Mouse (Mus musculus) kidney, embryonic 15.5 days (tissue): ENCODE data around the gene Dll1. TPM values are rescaled to one million over a fixed set of nuclear protein-coding genes. Genes with fewer than 3 reads are reported as not detected.

ENCODE experiments used
- ATAC-seq: fragments of 200-750 bp; cut with Nextera tagmentation; replicated peaks from 2 replicates; pipeline ENCODE4 v1.8.0; 2017; ENCODE audit warnings: moderate TSS enrichment; ENCODE audit not compliant: low FRiP score
- H3K27ac ChIP-seq: fragments of 300-500 bp; sonication (generic); 2 replicates; pipeline ENCODE4 v1.5.1; 2015; ENCODE audit warnings: mild to moderate bottlenecking, inconsistent platforms
- H3K27me3 ChIP-seq: fragments of 300-500 bp; sonication (generic); 2 replicates; pipeline ENCODE4 v1.6.1; 2015; ENCODE audit warnings: inconsistent platforms
- H3K36me3 ChIP-seq: fragments of 300-500 bp; sonication (generic); 2 replicates; pipeline ENCODE4 v1.6.1; 2015; ENCODE audit warnings: inconsistent platforms
- H3K4me1 ChIP-seq: fragments of 300-500 bp; sonication (generic); 2 replicates; pipeline ENCODE4 v1.6.1; 2015; ENCODE audit warnings: inconsistent platforms
- H3K4me2 ChIP-seq: fragments of 300-500 bp; sonication (generic); 2 replicates; pipeline ENCODE4 v1.6.1; 2015; ENCODE audit warnings: moderate library complexity, mild to moderate bottlenecking, inconsistent platforms
- H3K4me3 ChIP-seq: fragments of 300-500 bp; sonication (generic); replicated peaks from 2 replicates; pipeline ENCODE4 v1.5.1; 2015; ENCODE audit warnings: mild to moderate bottlenecking, inconsistent platforms
- H3K9ac ChIP-seq: fragments of 300-500 bp; sonication (generic); 2 replicates; pipeline ENCODE4 v1.6.1; 2015; ENCODE audit warnings: mild to moderate bottlenecking, inconsistent platforms
- H3K9me3 ChIP-seq: fragments of 300-500 bp; sonication (generic); replicated peaks from 2 replicates; pipeline ENCODE4 v1.6.1; 2016; ENCODE audit warnings: inconsistent platforms
- WGBS: fragments of 180-500 bp; shearing (Covaris S2); methylation state at CpG from one replicate; pipeline ENCODE4 v1.1.7; 2015; ENCODE audit warnings: mixed read lengths; 5-methylcytosine and 5-hydroxymethylcytosine counted together
- polyA plus RNA-seq: library from polyadenylated mRNA; unstranded; fragments of >200 nt; fragmentation: Nextera tagmentation; extraction: Ambion mirVana; gene quantifications from 2 replicates; pipeline ENCODE4 v1.2.1, GENCODE M21; 2015

Dll1 gene
- polyA plus RNA-seq, 1 experiment from 2014 or later = 30.9 TPM

DNA sequence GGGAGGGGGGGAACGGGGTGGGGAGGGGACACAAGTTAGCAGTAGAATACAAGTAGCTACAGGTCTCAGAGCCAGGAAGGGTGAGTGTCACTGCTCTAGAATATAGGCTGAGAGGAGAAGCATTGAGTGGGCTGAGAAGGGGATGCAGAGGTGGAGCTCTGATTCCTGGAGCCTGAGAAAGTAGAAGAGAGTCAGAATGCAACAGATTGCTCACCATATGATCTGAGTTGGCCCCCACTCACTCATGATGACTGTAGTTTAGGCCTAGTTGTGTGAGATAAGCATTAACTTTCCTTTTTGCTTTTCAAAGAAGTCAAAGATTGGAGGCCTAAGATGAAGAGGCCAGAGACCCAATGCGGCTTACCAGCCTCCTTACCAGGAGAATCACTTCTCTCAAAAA lies 22.7 kb downstream of the Dll1 start:
- no peaks in the 10 kb centered on the region for H3K27me3 ChIP-seq
- no peaks in the 10 kb centered on the region for H3K9me3 ChIP-seq
- no peak overlapping the region for H3K4me3 ChIP-seq
- no peak overlapping the region for H3K9ac ChIP-seq
- H3K27ac ChIP-seq = no peak overlapping the region
- 84% methylated on average over 2 of the region's 2 CpGs for WGBS
- H3K4me2 ChIP-seq = no peak overlapping the region
- no peak for ATAC-seq
- H3K4me1 ChIP-seq = peaks cover 8% of the 10 kb centered on the region
- H3K36me3 ChIP-seq = no peaks in the 10 kb centered on the region

DNA sequence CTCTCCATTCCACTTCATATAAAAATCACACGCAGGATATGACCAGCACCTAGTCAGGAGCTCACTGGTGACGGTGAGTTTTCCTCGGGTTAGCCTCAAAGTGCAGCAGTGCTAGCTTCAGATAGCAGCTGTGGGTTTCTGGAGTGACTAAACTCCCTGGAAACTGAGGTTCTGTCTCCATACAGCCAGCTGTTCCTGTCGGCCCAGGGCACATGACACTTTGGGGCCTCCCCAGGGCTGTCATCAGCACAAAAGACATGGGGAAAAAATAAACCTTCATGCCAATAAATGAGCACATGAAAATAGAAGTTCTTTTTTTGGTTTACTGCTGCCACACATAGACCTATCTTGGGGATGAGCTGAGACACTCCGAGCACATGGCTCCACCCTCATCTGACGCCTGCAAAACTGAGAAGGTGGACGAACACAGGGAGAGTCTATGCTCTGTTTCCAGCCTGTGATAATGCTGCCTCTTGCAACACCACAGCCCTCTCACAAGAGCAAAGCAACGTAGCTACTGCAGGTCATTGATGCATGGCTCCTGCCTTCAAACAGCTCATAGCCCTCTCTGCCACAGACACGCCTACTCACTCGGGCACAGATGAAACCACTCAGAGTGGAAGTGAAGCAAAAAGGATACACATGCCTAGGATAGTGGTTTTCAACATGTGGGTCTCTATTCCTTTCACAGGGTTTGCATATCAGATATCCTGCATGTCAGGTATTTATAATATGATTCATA lies 23.6 kb downstream of the Dll1 start:
- Histone ChIP-seq H3K36me3 (no peaks in the 10 kb centered on the region), H3K4me3 (no peak overlapping the region), H3K9ac (no peak overlapping the region), H3K27ac (no peak overlapping the region), H3K9me3 (no peaks in the 10 kb centered on the region), H3K4me2 (no peak overlapping the region), H3K4me1 (peaks cover 8% of the 10 kb centered on the region), H3K27me3 (no peaks in the 10 kb centered on the region)
- WGBS = 47% methylated on average over 10 of the region's 10 CpGs
- peak; percentile 79; the same call in 1 of the 2 replicates for ATAC-seq

DNA sequence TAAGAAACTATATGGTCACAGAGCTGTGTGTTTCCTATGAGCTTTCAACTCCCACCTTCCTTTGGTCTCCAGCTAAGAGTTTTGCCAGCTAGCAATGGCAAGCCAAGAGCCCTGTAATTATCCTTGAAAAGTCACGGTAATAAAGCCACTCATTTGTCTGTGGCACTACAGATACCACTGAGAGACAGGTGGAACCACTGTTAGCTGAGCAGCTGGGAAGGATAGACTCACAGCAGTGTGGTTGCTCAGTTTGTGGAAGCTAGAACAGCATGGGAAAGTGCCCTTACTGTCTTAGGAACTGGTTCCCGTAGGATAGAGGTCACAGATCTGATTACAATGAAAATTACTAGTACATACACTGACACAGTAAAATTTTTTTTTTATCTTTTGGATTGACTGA lies 26.5 kb downstream of the Dll1 start:
- H3K9ac ChIP-seq = no peak overlapping the region
- no peak overlapping the region for H3K27ac ChIP-seq
- ATAC-seq = no peak
- no peaks in the 10 kb centered on the region for H3K27me3 ChIP-seq
- no peaks in the 10 kb centered on the region for H3K9me3 ChIP-seq
- H3K4me2 ChIP-seq = no peak overlapping the region
- H3K4me3 ChIP-seq = no peak overlapping the region
- H3K4me1 ChIP-seq = peaks cover 8% of the 10 kb centered on the region
- no peaks in the 10 kb centered on the region for H3K36me3 ChIP-seq
- 66% methylated on average over 2 of the region's 2 CpGs for WGBS

DNA sequence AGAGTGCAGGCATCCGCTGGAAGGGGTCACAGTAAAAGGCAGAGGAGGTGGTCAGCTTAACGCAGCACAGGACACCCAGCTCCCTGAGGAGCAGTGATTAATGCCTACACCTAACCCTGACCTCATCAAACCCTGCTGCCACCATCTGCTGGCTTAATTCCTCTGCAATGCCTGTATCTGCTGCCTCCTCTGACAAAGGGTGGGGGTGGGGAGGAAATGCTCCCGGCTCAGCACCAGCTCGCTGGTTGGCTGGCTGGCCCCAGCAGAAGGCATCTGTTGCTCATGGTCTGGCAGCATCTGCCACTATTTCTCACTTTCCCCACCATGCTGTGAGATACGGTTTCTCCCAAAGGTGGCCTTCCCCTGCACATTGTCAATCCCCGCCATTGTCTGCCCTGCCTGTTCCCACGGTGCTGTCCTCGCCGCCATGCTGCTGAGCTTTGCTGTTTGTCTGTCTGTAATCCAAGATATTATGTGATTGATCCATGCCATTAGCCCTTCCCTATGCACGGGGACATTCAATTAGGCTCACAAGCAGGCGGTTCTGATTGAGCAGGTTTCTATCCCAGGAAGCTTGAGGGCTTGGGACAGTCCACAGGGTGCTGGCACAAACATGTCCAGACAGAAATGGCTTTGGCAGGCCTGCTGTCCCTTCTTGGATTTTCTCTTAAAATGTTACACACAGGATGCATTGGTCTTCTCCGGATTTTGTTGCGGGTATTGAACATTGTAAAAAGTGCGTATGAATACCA lies 33.4 kb downstream of the Dll1 start:
- peak; percentile 58 for ATAC-seq
- Histone ChIP-seq H3K27me3 (no peaks in the 10 kb centered on the region), H3K9me3 (no peaks in the 10 kb centered on the region), H3K9ac (no peak overlapping the region), H3K4me1 (peaks cover 8% of the 10 kb centered on the region), H3K4me2 (peak overlapping the region; percentile 27), H3K4me3 (no peak overlapping the region), H3K36me3 (no peaks in the 10 kb centered on the region), H3K27ac (no peak overlapping the region)
- 32% methylated on average over 14 of the region's 14 CpGs for WGBS

DNA sequence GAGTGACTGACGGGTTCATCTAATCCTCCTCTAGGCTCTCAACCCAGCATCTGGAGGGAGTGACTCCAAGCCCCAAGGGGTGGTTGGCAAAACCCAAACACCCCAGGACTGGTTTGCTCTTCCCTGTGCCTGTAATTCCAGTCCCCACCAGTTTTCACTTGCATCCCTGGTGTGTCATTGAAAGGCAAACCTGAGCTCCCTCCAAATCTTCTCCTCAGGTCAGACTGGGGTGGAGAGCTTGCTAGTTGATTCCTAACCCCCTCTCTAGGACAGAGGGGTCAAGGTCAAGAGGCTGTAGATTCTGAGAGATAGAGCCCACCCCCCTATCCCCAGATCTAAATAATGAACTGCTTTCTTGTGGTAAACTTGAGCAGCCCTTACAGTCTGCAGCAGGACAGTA lies 38.8 kb downstream of the Dll1 start:
- Histone ChIP-seq H3K4me3 (no peak overlapping the region), H3K9me3 (no peaks in the 10 kb centered on the region), H3K27ac (no peak overlapping the region), H3K27me3 (no peaks in the 10 kb centered on the region), H3K4me1 (peaks cover 2% of the 10 kb centered on the region), H3K36me3 (no peaks in the 10 kb centered on the region), H3K4me2 (no peak overlapping the region), H3K9ac (no peak overlapping the region)
- WGBS = 96% methylated on average over 1 of the region's 1 CpGs
- no peak for ATAC-seq

DNA sequence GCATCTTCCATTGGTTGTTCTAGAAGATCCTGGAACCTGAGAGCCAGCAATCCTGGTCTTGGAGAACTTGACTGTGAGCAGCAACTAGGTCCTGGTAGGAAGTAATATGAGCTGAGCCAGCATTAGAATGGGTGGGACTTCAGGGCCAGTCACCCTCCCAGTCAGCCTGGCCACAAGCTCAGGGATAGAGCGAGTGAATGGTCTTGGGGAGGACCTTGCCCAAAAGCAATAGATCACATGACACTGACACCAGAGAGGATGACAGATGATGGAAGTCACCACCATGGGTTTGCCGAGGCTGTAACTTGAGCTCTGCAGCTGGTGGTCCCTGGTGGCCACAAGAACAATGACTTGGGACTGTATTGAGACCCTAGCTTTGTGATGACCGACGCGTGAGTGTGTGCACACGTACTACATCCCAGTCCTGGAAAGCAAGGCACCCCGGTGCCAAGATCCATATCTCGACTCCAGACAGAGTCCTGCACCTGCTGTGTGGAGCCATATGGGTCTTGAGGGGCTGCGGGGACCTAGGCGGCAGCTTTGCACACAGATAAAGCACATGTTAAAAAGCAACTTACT lies 46.8 kb downstream of the Dll1 start:
- Histone ChIP-seq H3K27ac (no peak overlapping the region), H3K27me3 (no peaks in the 10 kb centered on the region), H3K4me1 (0 out of 2 replicates have a peak, but pooled peaks cover 9% of the 10 kb centered on the region), H3K4me2 (no peak overlapping the region), H3K4me3 (no peak overlapping the region), H3K36me3 (no peaks in the 10 kb centered on the region), H3K9ac (no peak overlapping the region), H3K9me3 (no peaks in the 10 kb centered on the region)
- no peak for ATAC-seq
- WGBS = 74% methylated on average over 10 of the region's 10 CpGs

DNA sequence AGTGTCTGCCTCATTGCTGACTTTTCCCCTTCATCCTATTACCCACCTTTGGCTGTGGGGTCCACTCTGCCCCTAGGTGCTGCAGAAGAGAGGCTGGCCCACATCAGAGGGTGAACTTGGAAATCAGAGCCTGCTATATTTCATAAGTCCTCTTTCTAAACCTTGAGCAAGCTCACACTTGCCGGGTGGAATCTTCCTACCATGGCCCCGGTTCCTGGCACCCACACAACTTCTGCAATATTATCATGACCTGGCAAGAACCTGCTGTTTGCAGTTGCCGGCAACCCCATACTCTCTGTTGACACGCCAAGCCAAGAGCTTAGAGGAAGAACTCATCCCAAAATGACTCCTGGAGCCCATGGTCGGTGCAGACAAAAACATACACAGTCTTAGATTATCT lies 49.6 kb downstream of the Dll1 start:
- Histone ChIP-seq H3K4me1 (peaks cover 20% of the 10 kb centered on the region), H3K9me3 (no peaks in the 10 kb centered on the region), H3K36me3 (no peaks in the 10 kb centered on the region), H3K27ac (no peak overlapping the region), H3K9ac (no peak overlapping the region), H3K27me3 (no peaks in the 10 kb centered on the region), H3K4me3 (no peak overlapping the region), H3K4me2 (no peak overlapping the region)
- 86% methylated on average over 5 of the region's 5 CpGs for WGBS
- no peak for ATAC-seq

DNA sequence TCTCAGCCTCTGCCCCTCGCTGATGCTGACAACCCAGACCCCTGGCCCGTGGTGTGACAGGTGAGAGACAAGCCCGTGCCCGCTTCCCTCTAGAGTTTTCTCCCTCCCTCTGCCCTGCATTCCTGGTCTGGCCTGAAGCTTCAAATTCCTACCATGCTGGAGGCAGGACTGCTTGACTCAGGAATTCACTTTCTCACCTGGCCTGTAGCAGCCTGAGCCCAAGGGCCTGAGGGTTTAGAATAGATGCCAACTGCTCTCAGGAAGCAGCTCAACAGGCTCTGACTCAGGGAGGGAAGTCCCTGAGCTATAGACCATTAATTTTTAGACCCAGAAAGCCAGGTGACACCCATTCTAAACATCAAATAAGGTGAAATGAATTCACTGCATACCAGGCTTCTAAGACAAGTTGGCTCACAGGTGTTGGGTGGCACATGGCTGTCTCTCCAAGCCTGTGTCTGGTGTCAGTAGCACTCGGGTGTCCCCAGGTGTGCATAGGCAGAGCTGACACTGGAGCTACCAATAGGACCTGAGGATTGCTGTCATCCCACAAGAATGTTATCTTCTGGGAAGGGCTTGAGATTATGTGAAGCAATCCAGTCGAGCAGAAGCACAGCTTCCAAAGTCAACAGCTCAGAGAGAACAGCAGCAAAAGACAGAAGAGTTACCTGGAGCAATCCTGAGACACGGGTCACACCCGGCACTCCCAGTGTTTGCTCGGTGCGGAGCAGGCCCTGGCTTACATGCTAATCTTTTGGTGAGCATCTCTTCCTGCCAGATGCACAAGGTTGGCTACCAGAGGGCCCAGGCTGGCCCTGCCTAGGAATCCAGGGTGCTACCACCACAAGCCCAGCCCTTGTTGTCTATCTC lies 50.5 kb downstream of the Dll1 start:
- peak; percentile 29; the same call in 1 of the 2 replicates for ATAC-seq
- 75% methylated on average over 10 of the region's 10 CpGs for WGBS
- H3K27ac ChIP-seq = no peak overlapping the region; the same call in 1 of the 2 replicates
- H3K9ac ChIP-seq = no peak overlapping the region
- no peak overlapping the region for H3K4me2 ChIP-seq
- peaks cover 20% of the 10 kb centered on the region for H3K4me1 ChIP-seq
- no peak overlapping the region for H3K4me3 ChIP-seq
- no peaks in the 10 kb centered on the region for H3K9me3 ChIP-seq
- H3K27me3 ChIP-seq = no peaks in the 10 kb centered on the region
- H3K36me3 ChIP-seq = no peaks in the 10 kb centered on the region

DNA sequence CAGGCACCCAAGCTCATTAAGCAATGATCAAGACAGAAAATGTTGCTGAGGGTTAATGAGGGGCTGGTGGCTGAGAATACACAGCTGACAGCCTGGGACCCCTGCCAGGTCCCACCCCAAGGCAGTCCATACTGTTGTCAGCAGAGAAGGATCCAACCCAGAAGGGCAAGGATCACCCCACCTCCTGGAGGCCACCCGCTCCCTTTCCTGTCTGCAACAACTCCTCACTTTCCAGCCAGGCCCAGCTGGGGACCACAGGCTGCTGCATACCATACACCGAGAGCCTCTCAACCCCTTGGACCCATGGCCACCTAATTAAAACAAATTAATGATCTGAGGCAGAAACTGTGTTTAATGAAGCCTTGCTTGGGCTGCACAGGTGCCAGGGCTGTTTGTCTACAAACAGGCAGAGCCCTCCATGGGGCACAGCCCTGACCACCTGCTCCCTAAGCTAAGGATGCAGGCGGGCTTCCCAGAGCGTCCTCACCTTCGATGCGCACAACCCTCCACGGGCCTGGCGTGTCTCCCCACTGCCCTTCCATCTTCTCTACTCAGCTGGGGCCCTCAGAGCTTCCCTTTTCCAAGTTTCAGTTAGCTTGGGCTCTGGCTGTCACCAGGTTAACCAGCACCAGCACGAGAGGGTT lies 53.4 kb downstream of the Dll1 start:
- Histone ChIP-seq H3K4me1 (peaks cover 20% of the 10 kb centered on the region), H3K27ac (no peak overlapping the region), H3K4me3 (no peak overlapping the region), H3K4me2 (no peak overlapping the region), H3K27me3 (0 out of 2 replicates have a peak, but pooled peaks cover 7% of the 10 kb centered on the region), H3K9ac (no peak overlapping the region), H3K36me3 (no peaks in the 10 kb centered on the region), H3K9me3 (no peaks in the 10 kb centered on the region)
- 52% methylated on average over 9 of the region's 9 CpGs for WGBS
- ATAC-seq = peak; percentile 91
